Mouse (Mus musculus): Measurements from ENCODE around the gene Tprn. TPM values are rescaled to one million over a fixed set of nuclear protein-coding genes. Genes with fewer than 3 reads are reported as not detected.
A peak's percentile ranks its signal among the peaks of the same experiment; 100 is the strongest.

Gene Tprn
- polyA plus RNA-seq, 1 experiment: 17.1 TPM

- peaks cover 20% of the 10 kb centered on the region for H3K4me1 ChIP-seq (ENCODE audit: control insufficient read depth, insufficient read depth, insufficient read length)
These were observed 4.8 kb downstream of the Tprn start for GRCm38 (mm10) chr2:25267241-25267640.

GRCm38 (mm10) chr2:25267746-25268309, 5.4 kb downstream of the Tprn start:
- Histone ChIP-seq H3K27ac (ENCODE audit: insufficient read depth, low read length) (no peak overlapping the region), H3K4me1 (ENCODE audit: control insufficient read depth, insufficient read depth, insufficient read length) (peaks cover 21% of the 10 kb centered on the region), H3K27me3 (ENCODE audit: control insufficient read depth, insufficient read depth, low read length) (no peaks in the 10 kb centered on the region), H3K4me3 (ENCODE audit: extremely low read depth, insufficient read depth, insufficient read length) (no peak overlapping the region), H3K36me3 (ENCODE audit: control insufficient read depth, insufficient read depth, low read length) (peaks cover 5% of the 10 kb centered on the region)
- 81% methylated on average over 4 of the region's 4 CpGs for WGBS
- no peak for DNase-seq (ENCODE audit: low read depth in 1 of 2, low spot score in 2 of 2)
- no peak for TF ChIP-seq POLR2A (IDR thresholded peaks at IDR 0.05; ENCODE audit: low read depth, low read length)
- TF ChIP-seq CTCF (IDR thresholded peaks at IDR 0.05; ENCODE audit: extremely low read depth, insufficient read depth, insufficient read length, insufficient replicate concordance): no peak

More at GRCm38 (mm10) chr2:25267241-25267640, 4.8 kb downstream of the Tprn start:
- Histone ChIP-seq H3K36me3 (ENCODE audit: control insufficient read depth, insufficient read depth, low read length) (peaks cover 5% of the 10 kb centered on the region), H3K4me3 (ENCODE audit: extremely low read depth, insufficient read depth, insufficient read length) (no peak overlapping the region), H3K27ac (ENCODE audit: insufficient read depth, low read length) (no peak overlapping the region), H3K27me3 (ENCODE audit: control insufficient read depth, insufficient read depth, low read length) (no peaks in the 10 kb centered on the region)
- DNase-seq (ENCODE audit: low read depth in 1 of 2, low spot score in 2 of 2): no peak
- TF ChIP-seq CTCF (IDR thresholded peaks at IDR 0.05; ENCODE audit: extremely low read depth, insufficient read depth, insufficient read length, insufficient replicate concordance) (no peak), POLR2A (IDR thresholded peaks at IDR 0.05; ENCODE audit: low read depth, low read length) (no peak)

- H3K4me1 ChIP-seq (ENCODE audit: control insufficient read depth, insufficient read depth, insufficient read length): peaks cover 3% of the 10 kb centered on the region; the same call in 1 of the 2 replicates
- TF ChIP-seq CTCF (IDR thresholded peaks at IDR 0.05; ENCODE audit: extremely low read depth, insufficient read depth, insufficient read length, insufficient replicate concordance): no peak
- peak; percentile 65 for TF ChIP-seq POLR2A (IDR thresholded peaks at IDR 0.05; ENCODE audit: low read depth, low read length)
- peak; percentile 89 to 94 for DNase-seq (ENCODE audit: low read depth in 1 of 2, low spot score in 2 of 2)
- no peaks in the 10 kb centered on the region for H3K27me3 ChIP-seq (ENCODE audit: control insufficient read depth, insufficient read depth, low read length)
- peaks cover 15% of the 10 kb centered on the region for H3K36me3 ChIP-seq (ENCODE audit: control insufficient read depth, insufficient read depth, low read length)
- peak within 1 kb of the TSS; percentile 82 for H3K27ac ChIP-seq (ENCODE audit: insufficient read depth, low read length)
- WGBS: under 1% methylated on average over 55 of the region's 55 CpGs
- peak within 1 kb of the TSS; percentile 78 for H3K4me3 ChIP-seq (ENCODE audit: extremely low read depth, insufficient read depth, insufficient read length)
These were observed 9.6 kb downstream of the Tprn start, which contains the start of the genes Ssna1 and Anapc2 for GRCm38 (mm10) chr2:25271827-25272511. Gene Ssna1, minus strand, starts transcription at chr2:25272438. Gene Anapc2, plus strand, starts transcription at chr2:25272478.

GRCm38 (mm10) chr2:25272515-25272914, 10.1 kb downstream of the Tprn start:
- peaks cover 3% of the 10 kb centered on the region; the same call in 1 of the 2 replicates for H3K4me1 ChIP-seq (ENCODE audit: control insufficient read depth, insufficient read depth, insufficient read length)
- DNase-seq (ENCODE audit: low read depth in 1 of 2, low spot score in 2 of 2): no peak
- peaks cover 16% of the 10 kb centered on the region for H3K36me3 ChIP-seq (ENCODE audit: control insufficient read depth, insufficient read depth, low read length)
- H3K27me3 ChIP-seq (ENCODE audit: control insufficient read depth, insufficient read depth, low read length): no peaks in the 10 kb centered on the region
- no peak for TF ChIP-seq CTCF (IDR thresholded peaks at IDR 0.05; ENCODE audit: extremely low read depth, insufficient read depth, insufficient read length, insufficient replicate concordance)
- TF ChIP-seq POLR2A (IDR thresholded peaks at IDR 0.05; ENCODE audit: low read depth, low read length): no peak
- WGBS: under 1% methylated on average over 29 of the region's 29 CpGs
- peak overlapping the region; percentile 3; the same call in 1 of the 2 replicates for H3K27ac ChIP-seq (ENCODE audit: insufficient read depth, low read length)
- peak overlapping the region; percentile 78 for H3K4me3 ChIP-seq (ENCODE audit: extremely low read depth, insufficient read depth, insufficient read length)

GRCm38 (mm10) chr2:25273010-25273409, 10.6 kb downstream of the Tprn start:
- peaks cover 19% of the 10 kb centered on the region for H3K36me3 ChIP-seq (ENCODE audit: control insufficient read depth, insufficient read depth, low read length)
- H3K4me3 ChIP-seq (ENCODE audit: extremely low read depth, insufficient read depth, insufficient read length): peak overlapping the region; percentile 78
- peaks cover 3% of the 10 kb centered on the region; the same call in 1 of the 2 replicates for H3K4me1 ChIP-seq (ENCODE audit: control insufficient read depth, insufficient read depth, insufficient read length)
- WGBS: 34% methylated on average over 16 of the region's 16 CpGs
- no peak for DNase-seq (ENCODE audit: low read depth in 1 of 2, low spot score in 2 of 2)
- TF ChIP-seq CTCF (IDR thresholded peaks at IDR 0.05; ENCODE audit: extremely low read depth, insufficient read depth, insufficient read length, insufficient replicate concordance) (no peak), POLR2A (IDR thresholded peaks at IDR 0.05; ENCODE audit: low read depth, low read length) (no peak)
- peak overlapping the region; percentile 3; the same call in 1 of the 2 replicates for H3K27ac ChIP-seq (ENCODE audit: insufficient read depth, low read length)
- no peaks in the 10 kb centered on the region for H3K27me3 ChIP-seq (ENCODE audit: control insufficient read depth, insufficient read depth, low read length)

GRCm38 (mm10) chr2:25278928-25279882, 16.8 kb downstream of the Tprn start:
- Histone ChIP-seq H3K27me3 (ENCODE audit: control insufficient read depth, insufficient read depth, low read length) (no peaks in the 10 kb centered on the region), H3K4me3 (ENCODE audit: extremely low read depth, insufficient read depth, insufficient read length) (no peak overlapping the region), H3K36me3 (ENCODE audit: control insufficient read depth, insufficient read depth, low read length) (peaks cover 36% of the 10 kb centered on the region), H3K4me1 (ENCODE audit: control insufficient read depth, insufficient read depth, insufficient read length) (no peaks in the 10 kb centered on the region), H3K27ac (ENCODE audit: insufficient read depth, low read length) (no peak overlapping the region)
- no peak for TF ChIP-seq POLR2A (IDR thresholded peaks at IDR 0.05; ENCODE audit: low read depth, low read length)
- peak; percentile 69; the same call in 1 of the 2 replicates for TF ChIP-seq CTCF (IDR thresholded peaks at IDR 0.05; ENCODE audit: extremely low read depth, insufficient read depth, insufficient read length, insufficient replicate concordance)
- DNase-seq (ENCODE audit: low read depth in 1 of 2, low spot score in 2 of 2): peak; percentile 69 to 74
- WGBS: 69% methylated on average over 13 of the region's 13 CpGs
